Mouse (Mus musculus): ENCODE data around the gene Pik3c2b. TPM values are rescaled to one million over a fixed set of nuclear protein-coding genes. Genes with fewer than 3 reads are reported as not detected.
A peak's percentile ranks its signal among the peaks of the same experiment; 100 is the strongest.

Gene Pik3c2b
- total and polyA plus RNA-seq, 3 experiments: 14.6 to 19.9 (median 19.4) TPM

GRCm38 (mm10) chr1:133134881-133135280, 89.4 kb downstream of the Pik3c2b start:
- intact Hi-C loops (cut with DNase I): loop anchor here (5.0 kb wide), 2 partner anchors 287 to 782 kb away; partner anchors contain the start of gene Sox13
- H3K9ac ChIP-seq (ENCODE audit: low read depth, low read length): peak overlapping the region; percentile 43
- H3K27me3 ChIP-seq (ENCODE audit: control insufficient read depth, insufficient read depth, low read length): no peaks in the 10 kb centered on the region
- H3K4me3 ChIP-seq: peak overlapping the region; percentile 90
- no peak for TF ChIP-seq CTCF (IDR thresholded peaks at IDR 0.05)
- TF ChIP-seq POLR2A (IDR thresholded peaks at IDR 0.05; ENCODE audit: insufficient read depth, low read depth, low read length): no peak
- no peak for TF ChIP-seq EP300 (IDR thresholded peaks at IDR 0.05; ENCODE audit: insufficient read depth, low read depth, low read length)
- peak in 1 of 2 experiments; percentile 28 for DNase-seq
- WGBS: 4% methylated on average over 4 of the region's 4 CpGs
- peaks cover 5% of the 10 kb centered on the region for H3K4me1 ChIP-seq (ENCODE audit: control insufficient read depth, insufficient read depth, low read length)
- H3K36me3 ChIP-seq (ENCODE audit: control insufficient read depth, insufficient read depth, low read length): peaks cover 33% of the 10 kb centered on the region
- H3K79me2 ChIP-seq (replicated peaks; ENCODE audit: control insufficient read depth, insufficient read depth, low read length): peaks cover 6% of the 10 kb centered on the region
- H3K27ac ChIP-seq: peak overlapping the region; percentile 29

DNA sequence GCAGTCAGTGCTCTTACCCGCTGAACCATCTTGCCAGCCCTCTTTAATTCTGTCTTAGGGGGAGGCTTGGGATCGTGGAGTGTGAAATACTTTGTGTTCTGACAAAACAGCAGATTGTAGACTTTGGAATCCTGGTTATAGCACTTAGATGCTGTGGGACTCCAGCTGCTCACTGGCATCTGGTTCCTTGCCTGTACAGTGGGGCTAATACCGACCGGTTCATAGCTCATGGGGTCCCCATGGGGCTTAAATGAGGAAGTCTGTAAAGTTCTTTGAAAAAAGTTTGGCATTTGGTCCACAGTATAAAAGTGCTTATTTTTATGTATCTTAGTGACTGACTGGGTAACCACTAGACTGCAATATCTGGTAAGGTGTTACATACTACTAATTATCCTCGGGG, 90.3 kb downstream of the Pik3c2b start:
- TF ChIP-seq EP300 (IDR thresholded peaks at IDR 0.05; ENCODE audit: insufficient read depth, low read depth, low read length) (no peak), POLR2A (IDR thresholded peaks at IDR 0.05; ENCODE audit: insufficient read depth, low read depth, low read length) (no peak), CTCF (IDR thresholded peaks at IDR 0.05) (no peak)
- Histone ChIP-seq H3K79me2 (replicated peaks; ENCODE audit: control insufficient read depth, insufficient read depth, low read length) (peaks cover 6% of the 10 kb centered on the region), H3K4me3 (peak overlapping the region; percentile 13; the same call in 1 of the 2 replicates), H3K36me3 (ENCODE audit: control insufficient read depth, insufficient read depth, low read length) (peaks cover 31% of the 10 kb centered on the region), H3K4me1 (ENCODE audit: control insufficient read depth, insufficient read depth, low read length) (peaks cover 5% of the 10 kb centered on the region), H3K27ac (no peak overlapping the region), H3K27me3 (ENCODE audit: control insufficient read depth, insufficient read depth, low read length) (no peaks in the 10 kb centered on the region), H3K9ac (ENCODE audit: low read depth, low read length) (peak overlapping the region; percentile 25; the same call in 1 of the 2 replicates)
- DNase-seq: no peak
- WGBS: 26% methylated on average over 5 of the region's 5 CpGs
- intact Hi-C loops (cut with DNase I): no loop called here

- H3K9ac ChIP-seq (ENCODE audit: low read depth, low read length): no peak overlapping the region
- no peak for DNase-seq
- WGBS: 93% methylated on average over 1 of the region's 1 CpGs
- H3K4me1 ChIP-seq (ENCODE audit: control insufficient read depth, insufficient read depth, low read length): peaks cover 5% of the 10 kb centered on the region
- no peak overlapping the region for H3K4me3 ChIP-seq
- TF ChIP-seq EP300 (IDR thresholded peaks at IDR 0.05; ENCODE audit: insufficient read depth, low read depth, low read length) (no peak), POLR2A (IDR thresholded peaks at IDR 0.05; ENCODE audit: insufficient read depth, low read depth, low read length) (no peak), CTCF (IDR thresholded peaks at IDR 0.05) (no peak)
- peaks cover 29% of the 10 kb centered on the region for H3K36me3 ChIP-seq (ENCODE audit: control insufficient read depth, insufficient read depth, low read length)
- no peak overlapping the region for H3K27ac ChIP-seq
- H3K27me3 ChIP-seq (ENCODE audit: control insufficient read depth, insufficient read depth, low read length): no peaks in the 10 kb centered on the region
- intact Hi-C loops (cut with DNase I): no loop called here
- peaks cover 4% of the 10 kb centered on the region for H3K79me2 ChIP-seq (replicated peaks; ENCODE audit: control insufficient read depth, insufficient read depth, low read length)
Observed at GRCm38 (mm10) chr1:133138401-133138800, 92.9 kb downstream of the Pik3c2b start.

DNA sequence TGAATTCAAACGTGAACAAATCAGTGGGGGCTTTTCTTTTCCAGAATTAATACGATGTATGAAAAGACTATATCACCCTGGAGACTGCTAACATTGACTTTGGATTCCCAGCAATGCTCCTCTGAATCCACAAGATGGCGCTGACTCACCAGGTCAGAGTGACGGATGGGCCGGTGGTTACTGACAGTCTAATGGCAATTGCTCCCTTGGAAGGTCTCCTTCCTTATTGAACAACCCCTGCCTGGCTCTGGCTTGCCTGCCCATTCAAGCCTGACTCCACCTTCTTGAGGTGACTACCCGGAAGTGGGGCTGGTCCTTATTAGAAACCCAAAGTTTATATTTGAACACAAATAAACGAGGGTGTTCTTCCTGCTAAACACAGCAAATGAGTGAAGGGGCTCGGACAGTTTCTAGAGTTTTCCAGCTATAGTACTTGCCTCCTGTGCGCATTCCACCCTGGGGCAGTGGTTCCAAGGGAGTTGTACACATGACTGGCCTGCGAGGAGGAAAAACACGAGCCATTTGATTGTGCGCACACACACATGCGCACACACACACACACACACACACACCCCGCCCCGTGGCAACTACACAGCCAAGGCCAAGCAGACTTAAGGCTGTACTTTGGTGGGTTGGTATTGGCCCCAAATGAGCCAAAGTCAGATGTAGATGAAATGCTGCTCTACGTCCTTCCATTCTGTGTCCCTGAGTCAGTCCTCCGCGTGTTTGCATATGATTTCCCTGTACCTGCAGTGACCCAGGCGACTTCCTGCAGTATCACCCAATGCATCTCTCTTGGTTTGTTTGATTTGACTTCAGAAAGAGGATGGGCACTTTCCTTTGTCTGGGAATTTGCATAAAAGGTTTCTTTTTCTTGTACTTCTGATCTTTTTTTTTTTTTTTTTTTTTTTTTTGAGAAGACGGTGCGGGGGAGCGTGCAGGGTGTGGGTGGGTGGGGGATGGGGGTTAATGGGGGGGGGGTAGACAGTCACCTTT, 100.8 kb downstream of the Pik3c2b start:
- H3K9ac ChIP-seq (ENCODE audit: low read depth, low read length): no peak overlapping the region
- TF ChIP-seq POLR2A (IDR thresholded peaks at IDR 0.05; ENCODE audit: insufficient read depth, low read depth, low read length): no peak
- TF ChIP-seq CTCF (IDR thresholded peaks at IDR 0.05): peak; percentile 96
- TF ChIP-seq EP300 (IDR thresholded peaks at IDR 0.05; ENCODE audit: insufficient read depth, low read depth, low read length): peak; percentile 73
- intact Hi-C loops (cut with DNase I): loop anchor here (2.0 to 10.0 kb wide), 2 partner anchors 206 to 468 kb away; partner anchors contain the start of gene Snrpe
- WGBS: 60% methylated on average over 22 of the region's 22 CpGs
- no peaks in the 10 kb centered on the region for H3K36me3 ChIP-seq (ENCODE audit: control insufficient read depth, insufficient read depth, low read length)
- H3K79me2 ChIP-seq (replicated peaks; ENCODE audit: control insufficient read depth, insufficient read depth, low read length): no peaks in the 10 kb centered on the region
- no peaks in the 10 kb centered on the region for H3K27me3 ChIP-seq (ENCODE audit: control insufficient read depth, insufficient read depth, low read length)
- H3K4me1 ChIP-seq (ENCODE audit: control insufficient read depth, insufficient read depth, low read length): no peaks in the 10 kb centered on the region
- peak in 1 of 2 experiments; percentile 37 for DNase-seq
- no peak overlapping the region for H3K4me3 ChIP-seq
- H3K27ac ChIP-seq: no peak overlapping the region

DNA sequence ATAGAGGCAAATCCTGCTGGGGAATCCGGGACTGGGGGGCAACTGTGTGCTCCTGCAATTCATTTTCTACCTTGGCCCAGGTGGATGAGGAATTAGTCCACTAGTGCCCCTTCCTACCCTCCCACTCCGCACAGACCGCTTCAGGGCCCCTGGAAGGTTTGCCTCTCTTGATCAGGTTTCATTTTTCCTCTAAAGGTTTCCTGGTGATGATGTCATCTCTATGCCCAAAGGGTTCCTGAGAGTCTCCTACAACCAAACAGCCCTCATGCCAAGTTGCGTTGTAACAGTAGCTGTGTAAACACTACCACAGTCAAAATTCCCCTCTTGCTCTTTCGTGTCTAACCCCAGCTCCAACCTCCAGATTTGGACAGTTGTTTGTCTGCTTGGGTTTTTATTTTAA, 101.9 kb downstream of the Pik3c2b start:
- intact Hi-C loops (cut with DNase I): loop anchor here (2.0 to 10.0 kb wide), 2 partner anchors 205 to 467 kb away; partner anchors contain the start of gene Snrpe
- 75% methylated on average over 5 of the region's 5 CpGs for WGBS
- no peak for DNase-seq

More for the DNA sequence above, 101.9 kb downstream of the Pik3c2b start:
- H3K4me1 ChIP-seq (ENCODE audit: control insufficient read depth, insufficient read depth, low read length): no peaks in the 10 kb centered on the region
- H3K27ac ChIP-seq: no peak overlapping the region
- TF ChIP-seq POLR2A (IDR thresholded peaks at IDR 0.05; ENCODE audit: insufficient read depth, low read depth, low read length): no peak
- no peak for TF ChIP-seq EP300 (IDR thresholded peaks at IDR 0.05; ENCODE audit: insufficient read depth, low read depth, low read length)
- no peak for TF ChIP-seq CTCF (IDR thresholded peaks at IDR 0.05)
- no peak overlapping the region for H3K9ac ChIP-seq (ENCODE audit: low read depth, low read length)
- H3K36me3 ChIP-seq (ENCODE audit: control insufficient read depth, insufficient read depth, low read length): no peaks in the 10 kb centered on the region
- H3K27me3 ChIP-seq (ENCODE audit: control insufficient read depth, insufficient read depth, low read length): no peaks in the 10 kb centered on the region
- no peak overlapping the region for H3K4me3 ChIP-seq
- no peaks in the 10 kb centered on the region for H3K79me2 ChIP-seq (replicated peaks; ENCODE audit: control insufficient read depth, insufficient read depth, low read length)
